Mouse (Mus musculus) thymus, postnatal 25 days (tissue): ENCODE measurements at regions not wholly inside any gene's neighbourhood (a gene's known extent, or its start where the extent isn't known, plus 50 kb on each side); places are given as distances from the start of the nearest gene placed in this dataset.
A peak's percentile ranks its signal among the peaks of the same experiment; 100 is the strongest.
"Not testable (repeated sequence)": the region's sequence is repeated elsewhere in the genome, so short reads cannot be mapped to it uniquely, and the experiment has no call there.

ENCODE experiments used
- DNase-seq: peaks from one replicate; pipeline ENCODE4 v3.0.0; 2022

GRCm38 (mm10) chr17:17197229-17197628 is 76.0 kb downstream of the Zfp97 start:
- DNase-seq, result not testable (repeated sequence)

GRCm38 (mm10) chr17:17229069-17229468 is 107.9 kb downstream of the Zfp97 start:
- no peak for DNase-seq

- peak; percentile 89 for DNase-seq
Measured at GRCm38 (mm10) chr17:17234329-17235185, 113.3 kb downstream of the Zfp97 start.

GRCm38 (mm10) chr17:17235186-17235482 is 113.9 kb downstream of the Zfp97 start:
- not testable (repeated sequence) for DNase-seq
